Mouse (Mus musculus) neural tube, embryonic 11.5 days (tissue): ENCODE measurements around the gene Myo18a. TPM values are rescaled to one million over a fixed set of nuclear protein-coding genes. Genes with fewer than 3 reads are reported as not detected.

Experiments used
- ATAC-seq: fragments of 200-750 bp; cut with Nextera tagmentation; 2 replicates; pipeline ENCODE4 v1.8.0; 2017; ENCODE audit warnings: moderate number of reproducible peaks, mild to moderate bottlenecking, moderate TSS enrichment, moderate library complexity; ENCODE audit not compliant: insufficient read depth, low FRiP score, low TSS enrichment
- DNase-seq: peaks from one replicate; pipeline ENCODE4 v3.0.0-alpha.2; 2015; ENCODE audit warnings: low spot score
- H3K27ac ChIP-seq: fragments of 300-500 bp; sonication (generic); 2 replicates; pipeline ENCODE4 v1.5.1; 2014; ENCODE audit warnings: low read depth, mild to moderate bottlenecking, low read length
- H3K27me3 ChIP-seq: fragments of 300-500 bp; sonication (generic); 2 replicates; pipeline ENCODE4 v1.6.1; 2014; ENCODE audit warnings: mild to moderate bottlenecking, low read length, mixed read lengths; ENCODE audit not compliant: control insufficient read depth, insufficient read depth
- H3K36me3 ChIP-seq: fragments of 300-500 bp; sonication (generic); 2 replicates; pipeline ENCODE4 v1.6.1; 2014; ENCODE audit warnings: mild to moderate bottlenecking, low read length, moderate library complexity, mixed read lengths; ENCODE audit not compliant: control insufficient read depth, insufficient read depth
- H3K4me1 ChIP-seq: fragments of 300-500 bp; sonication (generic); 2 replicates; pipeline ENCODE4 v1.6.1; 2014; ENCODE audit warnings: low read length, mixed read lengths; ENCODE audit not compliant: control insufficient read depth, insufficient read depth
- H3K4me2 ChIP-seq: fragments of 300-500 bp; sonication (generic); 2 replicates; pipeline ENCODE4 v1.6.1; 2014; ENCODE audit warnings: low read depth, mild to moderate bottlenecking, moderate library complexity
- H3K4me3 ChIP-seq: fragments of 300-500 bp; sonication (generic); 2 replicates; pipeline ENCODE4 v1.5.1; 2014; ENCODE audit warnings: low read depth, low read length
- H3K9ac ChIP-seq: fragments of 300-500 bp; sonication (generic); 2 replicates; pipeline ENCODE4 v1.6.1; 2014; ENCODE audit warnings: mild to moderate bottlenecking, low read length
- H3K9me3 ChIP-seq: fragments of 300-500 bp; sonication (generic); 2 replicates; pipeline ENCODE4 v1.6.1; 2016; ENCODE audit warnings: low read length; ENCODE audit not compliant: control insufficient read depth
- WGBS: fragments of 180-500 bp; shearing (Covaris S2); extraction: QIAGEN DNeasy Blood & Tissue Kit; methylation state at CpG from one replicate; pipeline ENCODE4 v1.1.7; 2014; 5-methylcytosine and 5-hydroxymethylcytosine counted together
- polyA plus RNA-seq: library from polyadenylated mRNA; unstranded; fragments of >200 nt; fragmentation: Nextera tagmentation; extraction: Ambion mirVana; gene quantifications from 2 replicates; pipeline ENCODE4 v1.2.1, GENCODE M21; 2014

The Myo18a gene
- polyA plus RNA-seq, 1 experiment from 2014 or later: 31.3 TPM

DNA sequence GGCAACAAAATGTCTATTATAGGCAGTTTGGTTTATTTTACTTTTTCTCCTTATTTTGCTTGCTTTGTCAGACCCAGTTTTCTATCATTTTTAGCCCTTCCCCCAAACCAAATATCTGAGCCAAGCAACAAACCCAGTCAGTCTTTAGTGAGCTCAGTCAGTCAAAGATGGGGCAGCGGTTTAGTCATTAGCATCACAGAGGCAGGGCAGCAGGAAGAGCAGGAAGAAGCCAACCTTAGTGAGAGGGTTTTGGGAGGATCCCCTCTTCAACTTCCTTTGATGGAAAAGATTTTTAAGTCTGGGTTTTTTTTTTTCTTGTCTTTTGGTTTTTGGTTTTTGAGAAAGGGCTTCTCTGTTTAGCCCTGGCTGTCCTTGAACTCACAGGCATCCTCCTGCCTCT, 141.7 kb downstream of the Myo18a start:
- H3K4me1 ChIP-seq: peaks cover 10% of the 10 kb centered on the region; the same call in 1 of the 2 replicates
- no peaks in the 10 kb centered on the region for H3K9me3 ChIP-seq
- H3K4me3 ChIP-seq: no peak overlapping the region
- H3K9ac ChIP-seq: no peak overlapping the region
- H3K27ac ChIP-seq: no peak overlapping the region
- 24% methylated on average over 1 of the region's 1 CpGs for WGBS
- no peak for ATAC-seq
- H3K36me3 ChIP-seq: no peaks in the 10 kb centered on the region
- H3K4me2 ChIP-seq: no peak overlapping the region
- no peak for DNase-seq
- peaks cover 7% of the 10 kb centered on the region; the same call in 1 of the 2 replicates for H3K27me3 ChIP-seq

DNA sequence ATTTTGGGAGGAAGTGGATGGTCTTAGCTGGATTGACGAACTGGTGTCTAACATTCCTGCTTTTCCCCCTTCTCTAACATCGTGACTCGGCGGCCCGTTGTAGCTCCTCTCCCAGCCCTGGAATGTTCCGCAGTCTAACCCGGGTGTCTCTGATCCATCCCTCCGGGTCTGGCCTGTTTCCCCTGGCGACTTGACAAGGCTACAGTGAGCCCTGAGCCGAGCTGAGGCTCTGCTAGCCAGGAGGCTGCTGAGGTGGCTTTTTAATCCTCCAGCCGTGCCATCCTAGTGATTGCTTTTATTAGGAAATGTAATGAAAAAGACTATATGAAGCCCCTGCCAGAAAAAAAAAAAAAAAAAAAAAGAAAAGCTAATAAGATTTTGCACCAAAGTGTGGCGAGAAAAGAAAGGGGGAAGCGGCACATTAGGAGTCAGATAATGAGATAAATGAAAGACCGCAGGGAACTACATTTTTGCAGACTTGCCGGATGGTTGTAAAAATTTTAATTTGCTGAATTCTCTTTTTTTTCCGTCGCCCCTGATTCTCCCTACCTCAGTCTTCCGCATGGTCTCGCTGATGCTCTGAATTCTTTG, 143.1 kb downstream of the Myo18a start:
- H3K9me3 ChIP-seq: no peaks in the 10 kb centered on the region
- 56% methylated on average over 19 of the region's 19 CpGs for WGBS
- H3K4me2 ChIP-seq: no peak overlapping the region
- no peak overlapping the region for H3K4me3 ChIP-seq
- no peak for DNase-seq
- no peaks in the 10 kb centered on the region for H3K36me3 ChIP-seq
- no peak overlapping the region for H3K9ac ChIP-seq
- no peak overlapping the region for H3K27ac ChIP-seq
- peaks cover 7% of the 10 kb centered on the region for H3K27me3 ChIP-seq
- peaks cover 10% of the 10 kb centered on the region; the same call in 1 of the 2 replicates for H3K4me1 ChIP-seq
- ATAC-seq: no peak

GRCm38 (mm10) chr11:77906747-77907174, 143.7 kb downstream of the Myo18a start:
- no peak for ATAC-seq
- H3K4me3 ChIP-seq: no peak overlapping the region
- WGBS: 6% methylated on average over 9 of the region's 9 CpGs

DNA sequence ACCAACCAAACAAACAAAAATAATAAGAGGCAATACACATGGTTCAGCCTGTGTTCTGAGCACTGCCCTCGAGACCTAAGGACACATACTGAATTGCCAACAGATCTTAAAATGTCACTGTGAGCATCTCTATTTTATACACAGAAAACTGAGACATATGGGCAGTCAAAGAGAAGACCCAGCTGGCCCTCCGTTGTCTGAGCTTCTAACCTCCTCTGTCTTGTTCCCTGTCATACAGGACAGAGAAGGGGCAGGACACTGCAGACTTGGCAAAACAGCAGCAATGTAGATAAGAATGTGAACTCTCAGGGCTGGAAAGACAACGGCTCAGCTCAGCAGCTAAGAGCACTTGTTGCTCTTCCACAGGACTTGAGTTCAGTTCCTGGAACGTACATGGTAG, 145.4 kb downstream of the Myo18a start:
- no peak for DNase-seq
- WGBS: 83% methylated on average over 4 of the region's 4 CpGs

More at GRCm38 (mm10) chr11:77906747-77907174, 143.7 kb downstream of the Myo18a start:
- Histone ChIP-seq H3K27ac (no peak overlapping the region), H3K27me3 (peaks cover 7% of the 10 kb centered on the region), H3K36me3 (no peaks in the 10 kb centered on the region), H3K9ac (0 out of 2 replicates have a peak overlapping the region, but pooled peaks have one; percentile 33), H3K4me2 (peak overlapping the region; percentile 16; the same call in 1 of the 2 replicates), H3K9me3 (no peaks in the 10 kb centered on the region), H3K4me1 (peaks cover 8% of the 10 kb centered on the region; the same call in 1 of the 2 replicates)
- peak; percentile 35 for DNase-seq

GRCm38 (mm10) chr11:77909376-77909775, 146.3 kb downstream of the Myo18a start:
- Histone ChIP-seq H3K9me3 (no peaks in the 10 kb centered on the region), H3K36me3 (no peaks in the 10 kb centered on the region), H3K4me3 (no peak overlapping the region), H3K9ac (no peak overlapping the region), H3K27ac (no peak overlapping the region), H3K27me3 (peaks cover 12% of the 10 kb centered on the region), H3K4me2 (no peak overlapping the region), H3K4me1 (peaks cover 6% of the 10 kb centered on the region; the same call in 1 of the 2 replicates)
- ATAC-seq (no peak), DNase-seq (peak; percentile 38)
- WGBS: 48% methylated on average over 5 of the region's 5 CpGs

More for the DNA sequence above, 145.4 kb downstream of the Myo18a start:
- Histone ChIP-seq H3K9ac (no peak overlapping the region), H3K36me3 (no peaks in the 10 kb centered on the region), H3K4me2 (no peak overlapping the region), H3K27ac (no peak overlapping the region), H3K4me3 (no peak overlapping the region), H3K27me3 (peaks cover 7% of the 10 kb centered on the region), H3K9me3 (no peaks in the 10 kb centered on the region), H3K4me1 (peaks cover 6% of the 10 kb centered on the region; the same call in 1 of the 2 replicates)
- ATAC-seq: no peak

DNA sequence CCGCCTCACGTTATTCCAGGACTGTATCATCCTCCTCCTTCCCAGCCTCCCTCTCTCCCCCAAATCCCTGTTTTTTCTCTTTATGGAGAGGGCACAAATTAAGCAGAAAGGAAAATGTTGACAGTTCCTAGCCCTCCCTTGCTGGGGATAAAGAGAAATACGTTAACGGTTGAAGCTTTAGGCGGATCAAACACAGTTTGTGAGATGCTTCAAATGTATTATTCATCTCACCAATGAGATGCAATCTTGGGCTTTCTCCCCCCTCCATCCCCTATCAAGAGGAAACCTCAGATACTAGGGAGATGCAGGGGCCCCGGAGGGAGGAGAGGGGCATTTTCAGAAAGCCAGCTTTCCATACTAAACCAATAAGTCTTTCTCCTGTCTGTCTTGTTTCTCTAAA, 146.7 kb downstream of the Myo18a start:
- H3K27me3 ChIP-seq: peaks cover 16% of the 10 kb centered on the region
- H3K9me3 ChIP-seq: no peaks in the 10 kb centered on the region
- WGBS: 41% methylated on average over 6 of the region's 6 CpGs
- no peak overlapping the region for H3K4me2 ChIP-seq
- H3K27ac ChIP-seq: no peak overlapping the region
- no peak for ATAC-seq
- no peak overlapping the region; the same call in 1 of the 2 replicates for H3K9ac ChIP-seq
- H3K36me3 ChIP-seq: no peaks in the 10 kb centered on the region
- no peak for DNase-seq
- peaks cover 10% of the 10 kb centered on the region; the same call in 1 of the 2 replicates for H3K4me1 ChIP-seq
- no peak overlapping the region for H3K4me3 ChIP-seq

DNA sequence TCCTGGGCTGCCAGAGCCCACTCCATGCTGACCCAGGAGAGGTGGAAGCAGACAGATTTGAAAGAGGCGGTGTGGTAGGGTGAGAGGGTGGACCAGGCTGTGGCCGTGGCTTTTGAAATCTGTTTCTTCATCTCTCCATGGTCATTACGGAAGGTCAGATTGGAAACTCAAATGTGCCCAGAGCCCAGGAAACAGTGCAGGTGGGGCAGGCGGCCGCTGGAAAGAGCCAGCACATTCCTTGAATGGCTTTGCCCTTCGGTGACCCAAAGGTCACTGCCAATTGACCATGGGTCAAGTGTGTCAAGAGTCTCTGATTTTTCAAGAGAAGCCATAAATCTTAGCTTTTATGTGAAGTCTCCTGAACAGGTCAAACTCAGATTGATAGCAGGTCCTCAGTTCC, 150.5 kb downstream of the Myo18a start:
- H3K4me3 ChIP-seq: no peak overlapping the region
- H3K4me1 ChIP-seq: peaks cover 7% of the 10 kb centered on the region; the same call in 1 of the 2 replicates
- no peaks in the 10 kb centered on the region for H3K9me3 ChIP-seq
- ATAC-seq: no peak
- no peaks in the 10 kb centered on the region for H3K36me3 ChIP-seq
- H3K27ac ChIP-seq: no peak overlapping the region
- H3K9ac ChIP-seq: no peak overlapping the region
- H3K4me2 ChIP-seq: no peak overlapping the region
- WGBS: 23% methylated on average over 6 of the region's 6 CpGs
- no peak for DNase-seq
- peaks cover 29% of the 10 kb centered on the region for H3K27me3 ChIP-seq

- Histone ChIP-seq H3K9ac (no peak overlapping the region; the same call in 1 of the 2 replicates), H3K36me3 (no peaks in the 10 kb centered on the region), H3K4me3 (0 out of 2 replicates have a peak overlapping the region, but pooled peaks have one; percentile 2), H3K4me1 (peaks cover 7% of the 10 kb centered on the region; the same call in 1 of the 2 replicates), H3K9me3 (no peaks in the 10 kb centered on the region), H3K27ac (no peak overlapping the region), H3K4me2 (peak overlapping the region; percentile 19; the same call in 1 of the 2 replicates), H3K27me3 (peaks cover 29% of the 10 kb centered on the region)
- 2% methylated on average over 30 of the region's 32 CpGs for WGBS
- ATAC-seq (no peak), DNase-seq (no peak)
These were observed 151.7 kb downstream of the Myo18a start for GRCm38 (mm10) chr11:77914598-77915260.
